Mouse (Mus musculus): ENCODE data around the gene Gstp2. TPM values are rescaled to one million over a fixed set of nuclear protein-coding genes. Genes with fewer than 3 reads are reported as not detected.
A peak's percentile ranks its signal among the peaks of the same experiment; 100 is the strongest.
"Not testable (repeated sequence)": the region's sequence is repeated elsewhere in the genome, so short reads cannot be mapped to it uniquely, and the experiment has no call there.

Gstp2 gene
- total and polyA plus RNA-seq, 2 experiments from 2014 or later = 9.7 to 17.0 TPM

DNA sequence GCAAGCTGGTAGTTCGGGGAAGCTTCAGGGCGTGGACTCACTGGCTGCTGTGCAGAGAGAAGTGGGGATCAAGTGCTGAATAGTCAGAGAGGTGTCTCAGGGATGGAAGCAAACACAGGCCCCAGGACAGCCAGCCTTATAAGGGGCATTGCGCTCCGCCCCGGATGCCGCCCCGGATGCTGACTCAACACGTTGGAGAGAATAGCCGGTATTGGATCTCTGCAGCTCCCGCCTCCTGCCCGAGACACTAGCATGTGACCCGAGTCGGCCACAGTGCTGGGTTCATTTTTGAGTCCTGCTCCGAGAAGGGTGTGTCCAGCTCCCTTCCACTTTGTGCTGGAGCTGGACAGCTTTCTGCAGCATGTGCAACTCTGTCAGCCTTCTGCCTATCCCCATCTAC, 3.7 kb downstream of the Gstp2 start:
- TF ChIP-seq EP300 (IDR thresholded peaks at IDR 0.05; ENCODE audit: low read depth) (no peak), CTCF (IDR thresholded peaks at IDR 0.05; ENCODE audit: low read depth) (no peak)
- Histone ChIP-seq H3K27ac (ENCODE audit: low read depth) (no peak overlapping the region), H3K4me2 (ENCODE audit: low read depth, low read length) (no peak overlapping the region), H3K9me3 (replicated peaks; ENCODE audit: control insufficient read depth, low read length) (no peaks in the 10 kb centered on the region), H3K4me3 (ENCODE audit: low read depth, low read length) (no peak overlapping the region), H3K9ac (replicated peaks; ENCODE audit: low read depth, low read length) (no peak overlapping the region), H3K27me3 (ENCODE audit: control insufficient read depth, insufficient read depth, low read length) (no peaks in the 10 kb centered on the region), H3K36me3 (replicated peaks; ENCODE audit: control insufficient read depth, insufficient read depth, low read length) (no peaks in the 10 kb centered on the region), H3K4me1 (ENCODE audit: control insufficient read depth, insufficient read depth) (peaks cover 8% of the 10 kb centered on the region)
- ATAC-seq (ENCODE audit: insufficient read depth, low read depth) = no peak
- no peak for DNase-seq (ENCODE audit: low spot score)
- whole genome bisulfite sequencing = 54% methylated on average over 14 of the region's 14 CpGs

DNA sequence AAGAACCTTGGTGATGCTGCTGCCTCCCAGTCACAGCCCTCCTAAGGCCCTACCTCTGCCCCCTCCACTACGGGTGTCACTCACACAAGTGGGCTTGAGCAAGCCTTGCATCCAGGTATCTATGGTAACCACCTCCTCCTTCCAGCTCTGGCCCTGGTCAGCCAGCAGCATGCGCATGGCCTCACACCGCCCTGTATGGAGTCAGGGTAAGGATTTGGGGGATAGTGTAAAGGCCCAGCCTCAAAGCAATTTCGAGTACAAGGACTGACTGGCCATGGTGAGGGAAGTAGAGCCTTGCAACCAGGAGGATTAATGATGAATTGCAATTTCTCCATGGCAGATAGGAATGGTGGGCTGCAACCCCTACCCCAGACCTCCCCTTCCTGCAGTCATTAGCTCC, 4.3 kb downstream of the Gstp2 start:
- H3K9me3 ChIP-seq (replicated peaks; ENCODE audit: control insufficient read depth, low read length); ATAC-seq (ENCODE audit: insufficient read depth, low read depth); H3K36me3 ChIP-seq (replicated peaks; ENCODE audit: control insufficient read depth, insufficient read depth, low read length); H3K27me3 ChIP-seq (ENCODE audit: control insufficient read depth, insufficient read depth, low read length); H3K4me3 ChIP-seq (ENCODE audit: low read depth, low read length); H3K4me2 ChIP-seq (ENCODE audit: low read depth, low read length); H3K27ac ChIP-seq (ENCODE audit: low read depth); H3K9ac ChIP-seq (replicated peaks; ENCODE audit: low read depth, low read length); H3K4me1 ChIP-seq (ENCODE audit: control insufficient read depth, insufficient read depth); DNase-seq (ENCODE audit: low spot score): not testable (repeated sequence)
- 95% methylated on average over 3 of the region's 4 CpGs for WGBS

DNA sequence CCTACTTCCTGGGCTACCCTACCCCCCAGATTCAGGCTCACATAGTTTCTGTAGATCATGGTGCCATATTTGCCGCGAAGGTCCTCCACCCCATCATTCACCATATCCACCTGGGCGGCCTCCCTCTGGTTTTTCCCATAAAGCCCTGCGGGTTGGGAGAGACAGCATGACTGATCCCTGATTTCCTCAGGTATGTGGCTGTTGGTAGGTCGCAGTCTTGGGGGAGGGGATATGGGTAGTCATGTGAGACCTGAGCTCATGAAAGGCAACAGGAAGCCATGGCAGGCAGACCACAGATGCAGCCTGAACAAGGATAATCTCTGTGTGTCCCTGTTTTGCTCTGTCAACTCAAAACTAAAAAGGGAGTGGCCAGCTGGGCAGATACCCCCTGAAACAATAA, 4.9 kb downstream of the Gstp2 start:
- H3K36me3 ChIP-seq (replicated peaks; ENCODE audit: control insufficient read depth, insufficient read depth, low read length); H3K9ac ChIP-seq (replicated peaks; ENCODE audit: low read depth, low read length); H3K4me1 ChIP-seq (ENCODE audit: control insufficient read depth, insufficient read depth); DNase-seq (ENCODE audit: low spot score); H3K4me2 ChIP-seq (ENCODE audit: low read depth, low read length); ATAC-seq (ENCODE audit: insufficient read depth, low read depth); H3K27ac ChIP-seq (ENCODE audit: low read depth); H3K4me3 ChIP-seq (ENCODE audit: low read depth, low read length); H3K27me3 ChIP-seq (ENCODE audit: control insufficient read depth, insufficient read depth, low read length); H3K9me3 ChIP-seq (replicated peaks; ENCODE audit: control insufficient read depth, low read length): not testable (repeated sequence)
- 82% methylated on average over 5 of the region's 5 CpGs for WGBS

DNA sequence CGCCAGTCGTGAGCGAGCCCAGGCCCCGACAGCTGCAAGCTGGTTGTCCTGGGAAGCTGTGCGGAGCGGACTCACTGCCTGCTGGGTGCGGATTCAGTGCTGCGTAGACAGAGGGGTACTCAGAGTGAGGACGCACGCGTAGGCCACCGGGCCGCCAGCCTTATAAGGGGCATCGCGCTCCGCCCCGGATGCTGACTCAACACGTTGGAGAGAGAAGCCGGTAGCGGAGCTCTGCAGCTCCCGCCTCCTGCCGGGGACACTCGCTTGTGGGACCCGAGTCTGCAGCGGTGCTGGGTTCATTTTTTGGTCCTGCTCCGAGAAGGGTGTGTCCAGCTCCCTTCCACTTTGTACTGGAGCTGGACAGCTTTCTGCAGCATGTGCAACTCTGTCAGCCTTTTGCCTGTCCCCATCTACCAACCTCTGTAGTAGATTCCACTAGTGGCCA, 8.0 kb downstream of the Gstp2 start, which contains the start of gene Gstp1:
Gene Gstp1, minus strand, starts transcription at position 198 of the 445 bp plus-strand sequence.
- peaks cover 8% of the 10 kb centered on the region for H3K4me1 ChIP-seq (ENCODE audit: control insufficient read depth, insufficient read depth)
- DNase-seq (ENCODE audit: low spot score) = peak; percentile 88
- peak within 1 kb of the TSS; percentile 58 for H3K27ac ChIP-seq (ENCODE audit: low read depth)
- peak within 1 kb of the TSS; percentile 71 for H3K9ac ChIP-seq (replicated peaks; ENCODE audit: low read depth, low read length)
- TF ChIP-seq CTCF (IDR thresholded peaks at IDR 0.05; ENCODE audit: low read depth) (peak; percentile 24), EP300 (IDR thresholded peaks at IDR 0.05; ENCODE audit: low read depth) (no peak)
- peak within 1 kb of the TSS; percentile 63 for H3K4me3 ChIP-seq (ENCODE audit: low read depth, low read length)
- no peaks in the 10 kb centered on the region for H3K27me3 ChIP-seq (ENCODE audit: control insufficient read depth, insufficient read depth, low read length)
- peak within 1 kb of the TSS; percentile 84 for H3K4me2 ChIP-seq (ENCODE audit: low read depth, low read length)
- 0 out of 2 replicates have a peak, but pooled peaks cover 6% of the 10 kb centered on the region for H3K36me3 ChIP-seq (replicated peaks; ENCODE audit: control insufficient read depth, insufficient read depth, low read length)
- H3K9me3 ChIP-seq (replicated peaks; ENCODE audit: control insufficient read depth, low read length) = no peaks in the 10 kb centered on the region
- WGBS = under 1% methylated on average over 26 of the region's 26 CpGs
- ATAC-seq (ENCODE audit: insufficient read depth, low read depth) = peak; percentile 90

DNA sequence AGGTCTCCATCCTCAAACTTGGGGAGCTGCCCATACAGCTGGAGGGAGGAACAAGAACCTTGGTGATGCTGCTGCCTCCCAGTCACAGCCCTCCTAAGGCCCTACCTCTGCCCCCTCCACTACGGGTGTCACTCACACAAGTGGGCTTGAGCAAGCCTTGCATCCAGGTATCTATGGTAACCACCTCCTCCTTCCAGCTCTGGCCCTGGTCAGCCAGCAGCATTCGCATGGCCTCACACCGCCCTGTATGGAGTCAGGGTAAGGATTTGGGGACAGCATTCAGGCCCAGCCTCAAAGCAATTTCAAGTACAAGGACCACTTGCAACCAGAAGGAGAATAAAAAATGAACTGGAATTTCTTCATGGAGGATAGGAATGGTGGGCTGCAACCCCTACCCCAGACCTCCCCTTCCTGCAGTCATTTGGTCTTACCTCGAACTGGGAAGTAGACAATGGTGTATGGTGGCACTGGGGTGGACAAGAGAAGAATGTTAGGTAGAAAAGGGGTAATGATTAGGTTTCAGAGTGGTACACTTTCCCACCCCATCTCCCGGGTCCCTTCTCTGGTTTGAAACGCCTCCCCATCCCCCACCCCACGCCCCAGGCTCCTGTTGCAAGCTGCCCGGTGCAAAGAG, 8.6 kb downstream of the Gstp2 start:
- H3K4me3 ChIP-seq (ENCODE audit: low read depth, low read length) = peak overlapping the region; percentile 63
- not testable (repeated sequence) for ATAC-seq (ENCODE audit: insufficient read depth, low read depth); H3K36me3 ChIP-seq (replicated peaks; ENCODE audit: control insufficient read depth, insufficient read depth, low read length); H3K27me3 ChIP-seq (ENCODE audit: control insufficient read depth, insufficient read depth, low read length); DNase-seq (ENCODE audit: low spot score); H3K9me3 ChIP-seq (replicated peaks; ENCODE audit: control insufficient read depth, low read length); H3K4me1 ChIP-seq (ENCODE audit: control insufficient read depth, insufficient read depth)
- H3K4me2 ChIP-seq (ENCODE audit: low read depth, low read length) = peak overlapping the region; percentile 84
- 21% methylated on average over 7 of the region's 8 CpGs for WGBS
- peak overlapping the region; percentile 58 for H3K27ac ChIP-seq (ENCODE audit: low read depth)
- peak overlapping the region; percentile 71 for H3K9ac ChIP-seq (replicated peaks; ENCODE audit: low read depth, low read length)
